Mouse (Mus musculus) heart, adult 2 months (tissue): ENCODE results near the gene Fgfr2. TPM values are rescaled to one million over a fixed set of nuclear protein-coding genes. Genes with fewer than 3 reads are reported as not detected.
A peak's percentile ranks its signal among the peaks of the same experiment; 100 is the strongest.

ENCODE experiments used
- DNase-seq, 2 experiments: peaks; one replicate each; pipeline ENCODE4 v3.0.0; 2021
- H3K27ac ChIP-seq: fragments of 200-600 bp; 2 replicates; pipeline ENCODE4 v1.8.1; 2022
- H3K27me3 ChIP-seq: fragments of 200-500 bp; 2 replicates; pipeline ENCODE4 v1.6.1; 2012; ENCODE audit warnings: mild to moderate bottlenecking, low read length, inconsistent platforms, mixed read lengths; ENCODE audit not compliant: control insufficient read depth, insufficient read depth
- H3K36me3 ChIP-seq: fragments of 200-500 bp; 2 replicates; pipeline ENCODE4 v1.6.1; 2012; ENCODE audit warnings: low read length, inconsistent platforms; ENCODE audit not compliant: control insufficient read depth, insufficient read depth
- H3K4me1 ChIP-seq: fragments of 200-500 bp; 2 replicates; pipeline ENCODE4 v1.6.1; 2011; ENCODE audit warnings: low read length; ENCODE audit not compliant: control insufficient read depth, insufficient read depth
- H3K4me3 ChIP-seq: fragments of 200-600 bp; 2 replicates; pipeline ENCODE4 v1.8.1; 2022
- H3K79me2 ChIP-seq: fragments of 200-500 bp; replicated peaks from 2 replicates; pipeline ENCODE4 v1.6.1; 2012; ENCODE audit warnings: mild to moderate bottlenecking, inconsistent platforms, low read length, moderate library complexity, mixed read lengths; ENCODE audit not compliant: control insufficient read depth, insufficient read depth
- H3K9ac ChIP-seq: fragments of 200-500 bp; 2 replicates; pipeline ENCODE4 v1.6.1; 2012; ENCODE audit warnings: low read depth, mild to moderate bottlenecking, control low read depth, inconsistent platforms, low read length, mixed read lengths
- CTCF ChIP-seq: fragments of 200-600 bp; IDR thresholded peaks from 2 replicates; pipeline ENCODE4 v1.8.1; 2022; ENCODE audit warnings: antibody characterized with exemption, mild to moderate bottlenecking, moderate library complexity
- EP300 ChIP-seq: fragments of 200-500 bp; IDR thresholded peaks from 2 replicates; pipeline ENCODE4 v1.6.1; 2011; ENCODE audit warnings: low read depth, low read length, control low read depth; ENCODE audit not compliant: insufficient read depth
- POLR2A ChIP-seq: fragments of 200-500 bp; IDR thresholded peaks from 2 replicates; pipeline ENCODE4 v1.6.1; 2011; ENCODE audit warnings: mild to moderate bottlenecking, low read depth, low read length, control low read depth; ENCODE audit not compliant: insufficient read depth
- WGBS: fragments of 180-500 bp; shearing (Covaris S2); methylation state at CpG from one replicate; pipeline ENCODE4 v1.1.7; 2018; 5-methylcytosine and 5-hydroxymethylcytosine counted together
- intact Hi-C: fragments of 180-260 bp; cut with DNase I; formaldehyde crosslinking; loops from one replicate; pipeline ENCODE4 v1.15.1; 2025
- polyA plus RNA-seq: library from polyadenylated mRNA; depleted of rRNA; stranded (reverse); fragments of >200 nt; gene quantifications from 2 replicates; pipeline ENCODE4 v1.2.3, GENCODE M21; 2012
- total RNA-seq, 2 experiments: library from RNA; stranded (reverse); gene quantifications; 2 replicates each; pipeline ENCODE4 v1.2.3; 2021

Gene Fgfr2
- total and polyA plus RNA-seq, 3 experiments = 1.1 to 2.0 (median 1.3) TPM

DNA sequence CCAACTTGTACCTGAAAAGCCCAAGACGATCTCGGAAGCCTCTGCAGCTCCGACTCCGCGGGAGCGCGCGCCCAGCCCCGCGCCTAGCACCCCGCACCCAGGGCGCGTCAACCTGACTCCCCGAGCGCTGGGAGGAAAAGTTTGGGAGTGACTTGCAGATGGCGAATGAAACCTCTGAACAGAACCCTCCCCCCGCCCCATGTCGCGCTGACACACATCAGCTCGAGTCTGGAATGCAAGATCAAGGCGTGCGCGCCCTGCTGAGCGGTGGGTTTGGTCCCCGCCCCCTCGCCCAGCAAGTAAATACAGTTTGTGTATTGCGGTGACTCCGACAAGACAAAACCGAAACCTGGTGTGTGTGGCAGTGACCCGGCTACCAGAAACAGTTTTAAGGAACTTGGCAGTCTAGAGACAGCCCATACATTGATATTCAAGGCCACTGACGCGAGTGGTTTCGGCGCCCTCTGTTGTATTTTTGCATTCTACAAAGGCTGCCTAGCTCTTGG is 806.1 kb downstream of the Fgfr2 start, which contains the start of gene Chst15:
Chst15 (minus strand) TSS at position 193 of the 506 bp plus-strand sequence.
- peak in 1 of 2 experiments; percentile 78 for DNase-seq
- 2% methylated on average over 34 of the region's 34 CpGs for WGBS
- intact Hi-C loops = loop anchor here (2.0 to 5.0 kb wide), 5 partner anchors 22 to 235 kb away; no protein-coding TSS in a partner anchor

DNA sequence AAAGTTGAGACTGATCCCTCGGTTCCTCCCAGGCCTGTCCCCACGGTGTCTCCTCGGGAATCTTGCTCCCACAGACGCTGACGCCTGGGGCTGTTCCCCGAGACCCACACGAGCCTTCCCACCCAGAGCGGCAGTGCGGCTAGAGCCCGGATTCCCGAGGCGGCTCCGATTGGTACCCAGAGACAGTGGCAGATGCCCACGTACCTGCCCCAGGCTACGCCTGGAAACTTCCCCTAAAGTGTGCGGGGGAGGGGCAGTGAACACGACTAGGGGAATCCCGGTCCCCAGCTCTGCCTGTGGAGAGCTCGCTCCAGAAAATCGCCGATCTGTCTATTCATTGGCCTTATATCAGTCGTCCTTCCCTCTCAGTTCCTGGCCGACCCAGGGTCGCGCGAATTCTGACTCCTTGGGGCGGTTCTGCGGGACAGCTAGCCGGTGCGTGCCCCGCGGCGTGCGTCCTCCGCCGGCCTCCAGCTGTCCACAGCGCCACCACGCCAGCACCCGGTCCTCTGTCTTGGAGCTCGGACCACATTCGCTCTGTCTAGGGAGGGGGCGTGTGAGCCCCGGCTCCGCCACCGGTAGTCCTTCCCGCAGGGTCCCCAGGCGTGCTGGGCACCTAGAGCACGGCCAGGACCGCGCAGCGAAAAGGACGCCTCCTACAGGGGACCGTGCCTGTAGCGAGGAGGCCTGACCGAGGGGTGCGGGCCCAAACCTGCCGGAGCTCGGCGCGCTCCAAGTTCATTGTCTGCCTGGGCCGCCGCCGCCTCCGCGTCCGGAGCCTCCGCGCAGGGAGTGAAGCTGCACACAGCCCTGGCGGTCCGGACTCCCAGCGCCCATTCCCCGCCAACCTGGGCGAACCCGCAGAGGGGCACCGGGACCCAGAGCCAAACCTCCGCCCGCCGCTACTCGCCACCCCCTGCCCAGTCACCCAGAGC is 806.8 kb downstream of the Fgfr2 start:
- Histone ChIP-seq H3K79me2 (no peaks in the 10 kb centered on the region), H3K9ac (peak overlapping the region; percentile 93), H3K36me3 (no peaks in the 10 kb centered on the region), H3K4me1 (peaks cover 3% of the 10 kb centered on the region; the same call in 1 of the 2 replicates), H3K4me3 (peak overlapping the region; percentile 71), H3K27me3 (no peaks in the 10 kb centered on the region), H3K27ac (peak overlapping the region; percentile 90)
- TF ChIP-seq POLR2A (no peak), CTCF (peak; percentile 66)
- DNase-seq = peak; percentile 81 to 83
- intact Hi-C loops = loop anchor here (2.0 to 5.0 kb wide), 5 partner anchors 22 to 236 kb away; no protein-coding TSS in a partner anchor
- under 1% methylated on average over 79 of the region's 79 CpGs for WGBS

More for the DNA sequence above, 806.1 kb downstream of the Fgfr2 start, which contains the start of gene Chst15:
- Histone ChIP-seq H3K27me3 (no peaks in the 10 kb centered on the region), H3K27ac (peak within 1 kb of the TSS; percentile 90), H3K4me1 (peaks cover 3% of the 10 kb centered on the region; the same call in 1 of the 2 replicates), H3K36me3 (no peaks in the 10 kb centered on the region), H3K9ac (peak within 1 kb of the TSS; percentile 93), H3K4me3 (peak within 1 kb of the TSS; percentile 71), H3K79me2 (no peaks in the 10 kb centered on the region)
- TF ChIP-seq CTCF = peak; percentile 36
- peak; percentile 58 for TF ChIP-seq POLR2A
- TF ChIP-seq EP300 = no peak

GRCm38 (mm10) chr7:132315149-132316091 is 807.7 kb downstream of the Fgfr2 start:
- Histone ChIP-seq H3K36me3 (no peaks in the 10 kb centered on the region), H3K27ac (peak overlapping the region; percentile 90), H3K4me3 (peak overlapping the region; percentile 71), H3K9ac (peak overlapping the region; percentile 93), H3K27me3 (no peaks in the 10 kb centered on the region), H3K4me1 (peaks cover 5% of the 10 kb centered on the region; the same call in 1 of the 2 replicates), H3K79me2 (no peaks in the 10 kb centered on the region)
- WGBS = 2% methylated on average over 51 of the region's 51 CpGs
- TF ChIP-seq EP300 = peak; percentile 59; the same call in 1 of the 2 replicates
- 0 out of 2 replicates have a peak, but pooled peaks have one; percentile 38 for TF ChIP-seq POLR2A
- TF ChIP-seq CTCF = peak; percentile 65
- intact Hi-C loops = loop anchor here (1.0 to 5.0 kb wide), 6 partner anchors 23 to 237 kb away; no protein-coding TSS in a partner anchor
- DNase-seq = peak; percentile 74 to 80

GRCm38 (mm10) chr7:132312396-132312795 is 810.8 kb downstream of the Fgfr2 start:
- no peak overlapping the region for H3K9ac ChIP-seq
- peaks cover 12% of the 10 kb centered on the region for H3K4me1 ChIP-seq
- DNase-seq = no peak
- H3K36me3 ChIP-seq = no peaks in the 10 kb centered on the region; the same call in 1 of the 2 replicates
- intact Hi-C loops = no loop called here
- H3K27ac ChIP-seq = no peak overlapping the region
- no peaks in the 10 kb centered on the region for H3K79me2 ChIP-seq
- no peaks in the 10 kb centered on the region for H3K27me3 ChIP-seq
- 57% methylated on average over 8 of the region's 8 CpGs for WGBS
- H3K4me3 ChIP-seq = no peak overlapping the region
- no peak for TF ChIP-seq EP300
- no peak for TF ChIP-seq CTCF
- no peak for TF ChIP-seq POLR2A

GRCm38 (mm10) chr7:132308537-132309191 is 814.5 kb downstream of the Fgfr2 start:
- TF ChIP-seq CTCF = no peak
- TF ChIP-seq POLR2A = no peak
- no peak for TF ChIP-seq EP300
- 65% methylated on average over 5 of the region's 5 CpGs for whole genome bisulfite sequencing
- H3K4me1 ChIP-seq = peaks cover 22% of the 10 kb centered on the region
- no peaks in the 10 kb centered on the region; the same call in 1 of the 2 replicates for H3K36me3 ChIP-seq
- no peaks in the 10 kb centered on the region for H3K79me2 ChIP-seq
- H3K27ac ChIP-seq = no peak overlapping the region; the same call in 1 of the 2 replicates
- no peak for DNase-seq
- no peak overlapping the region for H3K4me3 ChIP-seq
- no peak overlapping the region for H3K9ac ChIP-seq
- no peaks in the 10 kb centered on the region for H3K27me3 ChIP-seq
- intact Hi-C loops = no loop called here
